Mouse (Mus musculus): ENCODE results near the gene Cygb.

Cygb gene

GRCm38 (mm10) chr11:116656348-116657191 is 2.5 kb upstream of the Cygb start:
- DNase-seq (ENCODE audit: low read depth, low spot score), result peak; percentile 90

- DNase-seq (ENCODE audit: low read depth, low spot score), result peak; percentile 74
Measured at GRCm38 (mm10) chr11:116653709-116654221, 348 bp downstream of the Cygb start.

GRCm38 (mm10) chr11:116653234-116653633 is 879 bp downstream of the Cygb start, which contains the start of gene Prcd:
Gene Prcd (plus strand): TSS chr11:116653534.
- no peak for DNase-seq (ENCODE audit: low read depth, low spot score)

- no peak for DNase-seq (ENCODE audit: low read depth, low spot score)
Measured at GRCm38 (mm10) chr11:116652330-116653098, 1.6 kb downstream of the Cygb start.

- peak; percentile 91 for DNase-seq (ENCODE audit: low read depth, low spot score)
Measured at GRCm38 (mm10) chr11:116651339-116651738, 2.8 kb downstream of the Cygb start.

- no peak for DNase-seq (ENCODE audit: low read depth, low spot score)
Measured at GRCm38 (mm10) chr11:116650811-116651210, 3.3 kb downstream of the Cygb start.

- DNase-seq (ENCODE audit: low read depth, low spot score), result no peak
Measured at GRCm38 (mm10) chr11:116649711-116650337, 4.3 kb downstream of the Cygb start.

- no peak for DNase-seq (ENCODE audit: low read depth, low spot score)
Measured at GRCm38 (mm10) chr11:116648976-116649375, 5.1 kb downstream of the Cygb start.

GRCm38 (mm10) chr11:116648213-116648921 is 5.7 kb downstream of the Cygb start:
- no peak for DNase-seq (ENCODE audit: low read depth, low spot score)

- DNase-seq (ENCODE audit: low read depth, low spot score), result no peak
Measured at GRCm38 (mm10) chr11:116647340-116647991, 6.6 kb downstream of the Cygb start.

- no peak for DNase-seq (ENCODE audit: low read depth, low spot score)
Measured at GRCm38 (mm10) chr11:116646771-116647170, 7.3 kb downstream of the Cygb start.

- no peak for DNase-seq (ENCODE audit: low read depth, low spot score)
Measured at GRCm38 (mm10) chr11:116646136-116646535, 8.0 kb downstream of the Cygb start.

- no peak for DNase-seq (ENCODE audit: low read depth, low spot score)
Measured at GRCm38 (mm10) chr11:116645446-116646110, 8.5 kb downstream of the Cygb start.

GRCm38 (mm10) chr11:116644225-116645112 is 9.6 kb downstream of the Cygb start:
- peak; percentile 54 for DNase-seq (ENCODE audit: low read depth, low spot score)

GRCm38 (mm10) chr11:116643579-116644224 is 10.4 kb downstream of the Cygb start:
- peak; percentile 63 for DNase-seq (ENCODE audit: low read depth, low spot score)

GRCm38 (mm10) chr11:116642681-116643578 is 11.2 kb downstream of the Cygb start:
- DNase-seq (ENCODE audit: low read depth, low spot score), result peak; percentile 93

GRCm38 (mm10) chr11:116641731-116642130 is 12.4 kb downstream of the Cygb start:
- DNase-seq (ENCODE audit: low read depth, low spot score), result no peak

GRCm38 (mm10) chr11:116641168-116641567 is 12.9 kb downstream of the Cygb start:
- no peak for DNase-seq (ENCODE audit: low read depth, low spot score)

All from brain, adult 2 months (tissue).